Mouse (Mus musculus): ENCODE results near the gene Shcbp1. TPM values are rescaled to one million over a fixed set of nuclear protein-coding genes. Genes with fewer than 3 reads are reported as not detected.
A peak's percentile ranks its signal among the peaks of the same experiment; 100 is the strongest.
"Not testable (repeated sequence)": the region's sequence is repeated elsewhere in the genome, so short reads cannot be mapped to it uniquely, and the experiment has no call there.

Shcbp1 gene
- polyA plus RNA-seq, 1 experiment from 2014 or later, result 15.1 TPM

- H3K9ac ChIP-seq (replicated peaks), result no peak overlapping the region
- WGBS (ENCODE audit: insufficient replicate concordance), result 74% methylated on average over 1 of the region's 1 CpGs
- no peak overlapping the region for H3K4me2 ChIP-seq (ENCODE audit: low read depth, low read length)
- no peak for ATAC-seq
- H3K4me3 ChIP-seq (ENCODE audit: low read depth, low read length), result no peak overlapping the region
- no peak overlapping the region for H3K27ac ChIP-seq (ENCODE audit: low read depth)
- H3K9me3 ChIP-seq (ENCODE audit: low read length), result no peaks in the 10 kb centered on the region
- TF ChIP-seq EP300 (IDR thresholded peaks at IDR 0.05; ENCODE audit: low read depth) (no peak), CTCF (IDR thresholded peaks at IDR 0.05; ENCODE audit: low read depth) (peak; percentile 57)
- no peaks in the 10 kb centered on the region for H3K4me1 ChIP-seq (ENCODE audit: insufficient read depth)
- DNase-seq, result peak; percentile 23
- H3K27me3 ChIP-seq (ENCODE audit: insufficient read depth, low read length), result no peaks in the 10 kb centered on the region
- peaks cover 1% of the 10 kb centered on the region; the same call in 1 of the 2 replicates for H3K36me3 ChIP-seq (replicated peaks; ENCODE audit: insufficient read depth, low read length)
Measured at GRCm38 (mm10) chr8:4730942-4731341, 48.4 kb downstream of the Shcbp1 start.

GRCm38 (mm10) chr8:4715546-4715945, 63.8 kb downstream of the Shcbp1 start:
- no peak overlapping the region for H3K9ac ChIP-seq (replicated peaks)
- H3K4me3 ChIP-seq (ENCODE audit: low read depth, low read length), result no peak overlapping the region
- H3K27ac ChIP-seq (ENCODE audit: low read depth), result no peak overlapping the region
- no peak overlapping the region for H3K4me2 ChIP-seq (ENCODE audit: low read depth, low read length)
- no peaks in the 10 kb centered on the region for H3K36me3 ChIP-seq (replicated peaks; ENCODE audit: insufficient read depth, low read length)
- no peaks in the 10 kb centered on the region for H3K9me3 ChIP-seq (ENCODE audit: low read length)
- DNase-seq (no peak), ATAC-seq (no peak)
- no peak for TF ChIP-seq EP300 (IDR thresholded peaks at IDR 0.05; ENCODE audit: low read depth)
- TF ChIP-seq CTCF (IDR thresholded peaks at IDR 0.05; ENCODE audit: low read depth), result no peak
- no peaks in the 10 kb centered on the region for H3K27me3 ChIP-seq (ENCODE audit: insufficient read depth, low read length)
- no peaks in the 10 kb centered on the region for H3K4me1 ChIP-seq (ENCODE audit: insufficient read depth)
- WGBS (ENCODE audit: insufficient replicate concordance), result 36% methylated on average over 2 of the region's 2 CpGs

- not testable (repeated sequence) for H3K4me2 ChIP-seq (ENCODE audit: low read depth, low read length); H3K4me3 ChIP-seq (ENCODE audit: low read depth, low read length); H3K36me3 ChIP-seq (replicated peaks; ENCODE audit: insufficient read depth, low read length); H3K27me3 ChIP-seq (ENCODE audit: insufficient read depth, low read length); DNase-seq; H3K4me1 ChIP-seq (ENCODE audit: insufficient read depth); ATAC-seq; H3K9ac ChIP-seq (replicated peaks); H3K9me3 ChIP-seq (ENCODE audit: low read length); H3K27ac ChIP-seq (ENCODE audit: low read depth)
- 70% methylated on average over 5 of the region's 5 CpGs for WGBS (ENCODE audit: insufficient replicate concordance)
Measured at GRCm38 (mm10) chr8:4708346-4708745, 71.0 kb downstream of the Shcbp1 start.

GRCm38 (mm10) chr8:4707916-4708315, 71.5 kb downstream of the Shcbp1 start:
- H3K9me3 ChIP-seq (ENCODE audit: low read length); ATAC-seq: not testable (repeated sequence)
- WGBS (ENCODE audit: insufficient replicate concordance), result 75% methylated on average over 7 of the region's 7 CpGs

GRCm38 (mm10) chr8:4691634-4692033, 87.7 kb downstream of the Shcbp1 start:
- no peak for TF ChIP-seq EP300 (IDR thresholded peaks at IDR 0.05; ENCODE audit: low read depth)
- TF ChIP-seq CTCF (IDR thresholded peaks at IDR 0.05; ENCODE audit: low read depth), result no peak
- DNase-seq, result no peak
- ATAC-seq, result no peak
- no peaks in the 10 kb centered on the region for H3K9me3 ChIP-seq (ENCODE audit: low read length)
- H3K4me1 ChIP-seq (ENCODE audit: insufficient read depth), result no peaks in the 10 kb centered on the region
- H3K36me3 ChIP-seq (replicated peaks; ENCODE audit: insufficient read depth, low read length), result no peaks in the 10 kb centered on the region
- no peak overlapping the region for H3K27ac ChIP-seq (ENCODE audit: low read depth)
- no peak overlapping the region for H3K9ac ChIP-seq (replicated peaks)
- WGBS (ENCODE audit: insufficient replicate concordance), result 64% methylated on average over 1 of the region's 1 CpGs
- no peak overlapping the region for H3K4me2 ChIP-seq (ENCODE audit: low read depth, low read length)
- no peak overlapping the region for H3K4me3 ChIP-seq (ENCODE audit: low read depth, low read length)
- H3K27me3 ChIP-seq (ENCODE audit: insufficient read depth, low read length), result no peaks in the 10 kb centered on the region

More at GRCm38 (mm10) chr8:4707916-4708315, 71.5 kb downstream of the Shcbp1 start:
- DNase-seq; H3K4me3 ChIP-seq (ENCODE audit: low read depth, low read length); H3K9ac ChIP-seq (replicated peaks); H3K27me3 ChIP-seq (ENCODE audit: insufficient read depth, low read length); H3K4me1 ChIP-seq (ENCODE audit: insufficient read depth); H3K4me2 ChIP-seq (ENCODE audit: low read depth, low read length); H3K36me3 ChIP-seq (replicated peaks; ENCODE audit: insufficient read depth, low read length); H3K27ac ChIP-seq (ENCODE audit: low read depth): not testable (repeated sequence)

Other genes with a start within 250 kb of the Shcbp1 start
- 4.2 and 4.3 TPM in 2 replicates for gene Zfp958, start 166.4 kb downstream of the Shcbp1 start, polyA plus RNA-seq (2015; fragmentation: Nextera tagmentation; extraction: Ambion mirVana)

Data from liver, postnatal 0 days (tissue).